Mouse (Mus musculus) cerebellum, adult 2 months (tissue): ENCODE measurements around the gene Sh2d1b2.

Experiments
- CTCF ChIP-seq: fragments of 200-500 bp; IDR thresholded peaks from 2 replicates; pipeline ENCODE4 v1.5.1; 2011; ENCODE audit warnings: low read depth, mild to moderate bottlenecking, control low read depth, low read length, moderate library complexity, borderline replicate concordance; ENCODE audit not compliant: insufficient read depth
- POLR2A ChIP-seq: fragments of 200-500 bp; IDR thresholded peaks from 2 replicates; pipeline ENCODE4 v1.6.1; 2011; ENCODE audit warnings: low read length, control low read depth, borderline replicate concordance; ENCODE audit not compliant: insufficient read depth

- TF ChIP-seq CTCF (no peak), POLR2A (no peak)
Observed at GRCm38 (mm10) chr1:170294786-170295570, 62.4 kb downstream of the Sh2d1b2 start.
